8 mouse cellular contexts compared by ENCODE assay signal in genomic region chr15:78843581-78844469, GRCm38 (mm10). TPM values are rescaled to one million over a fixed set of nuclear protein-coding genes. Genes with fewer than 3 reads are reported as not detected.
A peak's percentile ranks its signal among the peaks of the same experiment; 100 is the strongest.
DNase-seq lines count a peak whose midpoint lies in the region; ATAC-seq lines count a peak whose summit lies in the region.

No protein-coding gene starts in this region.

- no peaks in the 10 kb centered on the region for H3K9me3 ChIP-seq in neural tube, embryonic 11.5 days (ENCODE audit: control insufficient read depth, low read length)
- H3K9me3 ChIP-seq in kidney, embryonic 16.5 days (ENCODE audit: low read length), result no peaks in the 10 kb centered on the region
- H3K9me3 ChIP-seq in megakaryocyte, embryonic 14.5 days, result no peaks in the 10 kb centered on the region

- intact Hi-C loops in gastrocnemius, postnatal 14 days (cut with DNase I; ENCODE audit: low total_unique reads), result no loop called here

- peaks cover 12% of the 10 kb centered on the region for H3K4me1 ChIP-seq in neural tube, embryonic 11.5 days (ENCODE audit: control insufficient read depth, insufficient read depth, low read length)
- peaks cover 55% of the 10 kb centered on the region for H3K4me1 ChIP-seq in kidney, embryonic 16.5 days (ENCODE audit: insufficient read depth, low read length)
- H3K4me1 ChIP-seq in megakaryocyte, embryonic 14.5 days, result peaks cover 80% of the 10 kb centered on the region

- no peak for ATAC-seq in neural tube, embryonic 11.5 days (ENCODE audit: insufficient read depth, low FRiP score, low TSS enrichment)
- peak; percentile 75 for ATAC-seq in granulocyte monocyte progenitor cell, adult 5-6 weeks (replicated peaks; ENCODE audit: poor library complexity, severe bottlenecking)
- ATAC-seq in kidney, embryonic 16.5 days (ENCODE audit: low FRiP score, low TSS enrichment), result no peak

- peaks cover 18% of the 10 kb centered on the region for H3K27me3 ChIP-seq in neural tube, embryonic 11.5 days (ENCODE audit: control insufficient read depth, insufficient read depth, low read length)
- peaks cover 5% of the 10 kb centered on the region; the same call in 1 of the 2 replicates for H3K27me3 ChIP-seq in kidney, embryonic 16.5 days (ENCODE audit: insufficient read depth, low read length)
- H3K27me3 ChIP-seq in megakaryocyte, embryonic 14.5 days (replicated peaks), result peaks cover 90% of the 10 kb centered on the region

- peak overlapping the region; percentile 87 for H3K4me2 ChIP-seq in neural tube, embryonic 11.5 days (ENCODE audit: low read depth)
- H3K4me2 ChIP-seq in kidney, embryonic 16.5 days (replicated peaks; ENCODE audit: low read depth, low read length), result peak overlapping the region; percentile 78

- H3K27ac ChIP-seq in neural tube, embryonic 11.5 days (ENCODE audit: low read depth, low read length), result no peak overlapping the region
- H3K27ac ChIP-seq in kidney, embryonic 16.5 days (ENCODE audit: low read length), result peak overlapping the region; percentile 96

- H3K9ac ChIP-seq in neural tube, embryonic 11.5 days (ENCODE audit: low read length), result no peak overlapping the region
- peak overlapping the region; percentile 94 for H3K9ac ChIP-seq in kidney, embryonic 16.5 days (replicated peaks; ENCODE audit: low read length)

- no peaks in the 10 kb centered on the region for H3K36me3 ChIP-seq in neural tube, embryonic 11.5 days (ENCODE audit: control insufficient read depth, insufficient read depth, low read length)
- peaks cover 9% of the 10 kb centered on the region for H3K36me3 ChIP-seq in kidney, embryonic 16.5 days (ENCODE audit: insufficient read depth, low read length)
- no peaks in the 10 kb centered on the region for H3K36me3 ChIP-seq in megakaryocyte, embryonic 14.5 days (replicated peaks; ENCODE audit: low read length)

- DNase-seq in neural tube, embryonic 11.5 days (ENCODE audit: low spot score), result no peak
- DNase-seq in neural tube, embryonic 10.5 days (ENCODE audit: extremely low spot score, low spot score), result no peak
- DNase-seq in thymus, postnatal 4 days, result peak; percentile 86
- DNase-seq in spleen, postnatal 14 days (ENCODE audit: low spot score in 2 of 2), result no peak
- no peak for DNase-seq in gastrocnemius, postnatal 14 days

- 37% methylated on average over 21 of the region's 21 CpGs for WGBS in neural tube, embryonic 11.5 days
- WGBS in kidney, embryonic 16.5 days, result 37% methylated on average over 21 of the region's 21 CpGs

- H3K4me3 ChIP-seq in neural tube, embryonic 11.5 days (ENCODE audit: low read depth, low read length), result peak overlapping the region; percentile 15; the same call in 1 of the 2 replicates
- peak overlapping the region; percentile 71 for H3K4me3 ChIP-seq in kidney, embryonic 16.5 days (ENCODE audit: low read length)
- peak overlapping the region; percentile 23 for H3K4me3 ChIP-seq in megakaryocyte, embryonic 14.5 days (replicated peaks)

RNA-seq across cellular contexts. Expression of gene Cdc42ep1, which starts 1.4 kb away (rescaled TPM):
- 14.0 and 15.1 TPM in 2 replicates for polyA plus RNA-seq in neural tube, embryonic 11.5 days (2014; fragmentation: Nextera tagmentation; extraction: Ambion mirVana)
- total RNA-seq in granulocyte monocyte progenitor cell, adult 5-6 weeks (2014; fragmentation: Nextera tagmentation), result not detected in 2 replicates
- total RNA-seq in granulocyte monocyte progenitor cell, adult 5-6 weeks (2017), result not detected in 2 replicates
- polyA plus RNA-seq in kidney, embryonic 16.5 days (2015; fragmentation: Nextera tagmentation; extraction: Ambion mirVana), result 58.5 and 59.7 TPM in 2 replicates
- polyA plus RNA-seq in megakaryocyte, embryonic 14.5 days (2012; ENCODE audit: insufficient read depth, low replicate concordance), result 1.2 and 3.7 TPM in 2 replicates
- total RNA-seq in gastrocnemius, postnatal 14 days (2021), result 10 to 100 TPM; 22.7 to 23.6 TPM

RNA-seq across cellular contexts. Expression of gene Lgals2, which starts 11.5 kb away (rescaled TPM):
- not detected in 2 replicates for polyA plus RNA-seq in neural tube, embryonic 11.5 days (2014; fragmentation: Nextera tagmentation; extraction: Ambion mirVana)
- total RNA-seq in granulocyte monocyte progenitor cell, adult 5-6 weeks (2014; fragmentation: Nextera tagmentation), result not detected in 2 replicates
- not detected in 2 replicates for total RNA-seq in granulocyte monocyte progenitor cell, adult 5-6 weeks (2017)
- polyA plus RNA-seq in kidney, embryonic 16.5 days (2015; fragmentation: Nextera tagmentation; extraction: Ambion mirVana), result 0.54 and 0.77 TPM in 2 replicates
- polyA plus RNA-seq in megakaryocyte, embryonic 14.5 days (2012; ENCODE audit: insufficient read depth, low replicate concordance), result not detected in 2 replicates
- not detected for total RNA-seq in gastrocnemius, postnatal 14 days (2021)

RNA-seq across cellular contexts. Expression of gene Gga1, which starts 33.2 kb away (rescaled TPM):
- 36.4 and 37.0 TPM in 2 replicates for polyA plus RNA-seq in neural tube, embryonic 11.5 days (2014; fragmentation: Nextera tagmentation; extraction: Ambion mirVana)
- 46.3 and 48.6 TPM in 2 replicates for total RNA-seq in granulocyte monocyte progenitor cell, adult 5-6 weeks (2014; fragmentation: Nextera tagmentation)
- total RNA-seq in granulocyte monocyte progenitor cell, adult 5-6 weeks (2017), result 13.9 and 17.6 TPM in 2 replicates
- 54.7 and 61.9 TPM in 2 replicates for polyA plus RNA-seq in kidney, embryonic 16.5 days (2015; fragmentation: Nextera tagmentation; extraction: Ambion mirVana)
- polyA plus RNA-seq in megakaryocyte, embryonic 14.5 days (2012; ENCODE audit: insufficient read depth, low replicate concordance), result 198 and 388 TPM in 2 replicates
- total RNA-seq in gastrocnemius, postnatal 14 days (2021), result 10 to 100 TPM; 28.0 to 28.2 TPM

RNA-seq across cellular contexts. Expression of gene Card10, which starts 41.0 kb away (rescaled TPM):
- 3.3 and 3.7 TPM in 2 replicates for polyA plus RNA-seq in neural tube, embryonic 11.5 days (2014; fragmentation: Nextera tagmentation; extraction: Ambion mirVana)
- total RNA-seq in granulocyte monocyte progenitor cell, adult 5-6 weeks (2014; fragmentation: Nextera tagmentation), result not detected in 2 replicates
- total RNA-seq in granulocyte monocyte progenitor cell, adult 5-6 weeks (2017), result 0.22 TPM in 1 of 2 replicates, not detected in the other
- 9.9 and 10.6 TPM in 2 replicates for polyA plus RNA-seq in kidney, embryonic 16.5 days (2015; fragmentation: Nextera tagmentation; extraction: Ambion mirVana)
- 1.5 and 2.1 TPM in 2 replicates for polyA plus RNA-seq in megakaryocyte, embryonic 14.5 days (2012; ENCODE audit: insufficient read depth, low replicate concordance)
- 1 to 10 TPM; 9.6 to 9.7 TPM for total RNA-seq in gastrocnemius, postnatal 14 days (2021)

RNA-seq across cellular contexts. Expression of gene Gm49510, which starts 55.6 kb away (rescaled TPM):
- polyA plus RNA-seq in neural tube, embryonic 11.5 days (2014; fragmentation: Nextera tagmentation; extraction: Ambion mirVana), result 0.27 TPM in 1 of 2 replicates, not detected in the other
- not detected in 2 replicates for total RNA-seq in granulocyte monocyte progenitor cell, adult 5-6 weeks (2014; fragmentation: Nextera tagmentation)
- total RNA-seq in granulocyte monocyte progenitor cell, adult 5-6 weeks (2017), result 1.1 TPM in 1 of 2 replicates, not detected in the other
- 0.37 and 0.70 TPM in 2 replicates for polyA plus RNA-seq in kidney, embryonic 16.5 days (2015; fragmentation: Nextera tagmentation; extraction: Ambion mirVana)
- 2.9 and 8.0 TPM in 2 replicates for polyA plus RNA-seq in megakaryocyte, embryonic 14.5 days (2012; ENCODE audit: insufficient read depth, low replicate concordance)
- not detected for total RNA-seq in gastrocnemius, postnatal 14 days (2021)

Comparison
In these comparisons a context has a peak if more than half of its experiments do, and no peak if none do; other contexts are left out.
1. H3K4me3 ChIP-seq: peak in every context shown above with its lines; median percentile 71 in kidney, embryonic 16.5 days; 23 in megakaryocyte, embryonic 14.5 days; 15 in neural tube, embryonic 11.5 days.